Mouse (Mus musculus) kidney, postnatal 10 days (tissue): ENCODE measurements at regions not wholly inside any gene's neighbourhood (a gene's known extent, or its start where the extent isn't known, plus 50 kb on each side); places are given as distances from the start of the nearest gene placed in this dataset.

Experiments used
- DNase-seq: peaks from one replicate; pipeline ENCODE4 v3.0.0; 2021; ENCODE audit warnings: mixed read lengths

GRCm38 (mm10) chr16:84581166-84581565, 66.2 kb downstream of the A730009L09Rik start:
- DNase-seq, result no peak

- DNase-seq, result no peak
Measured at GRCm38 (mm10) chr16:84583323-84583722, 68.4 kb downstream of the A730009L09Rik start.

GRCm38 (mm10) chr16:84583773-84584229, 68.9 kb downstream of the A730009L09Rik start:
- DNase-seq, result no peak

- no peak for DNase-seq
Measured at GRCm38 (mm10) chr16:84584724-84585399, 69.9 kb downstream of the A730009L09Rik start.

GRCm38 (mm10) chr16:84592978-84593377, 78.1 kb downstream of the A730009L09Rik start:
- no peak for DNase-seq

GRCm38 (mm10) chr16:84602969-84603368, 88.0 kb downstream of the A730009L09Rik start:
- no peak for DNase-seq

- no peak for DNase-seq
Measured at GRCm38 (mm10) chr16:84603465-84604205, 88.7 kb downstream of the A730009L09Rik start.

- DNase-seq, result no peak
Measured at GRCm38 (mm10) chr16:84604272-84604975, 89.5 kb downstream of the A730009L09Rik start.

- no peak for DNase-seq
Measured at GRCm38 (mm10) chr16:84606010-84606803, 91.3 kb downstream of the A730009L09Rik start.

GRCm38 (mm10) chr16:84606804-84607095, 91.8 kb downstream of the A730009L09Rik start:
- DNase-seq, result no peak

GRCm38 (mm10) chr16:84607503-84607902, 92.6 kb downstream of the A730009L09Rik start:
- no peak for DNase-seq

- no peak for DNase-seq
Measured at GRCm38 (mm10) chr16:84615683-84616082, 100.8 kb downstream of the A730009L09Rik start.

- no peak for DNase-seq
Measured at GRCm38 (mm10) chr16:84616132-84616531, 101.2 kb downstream of the A730009L09Rik start.

- no peak for DNase-seq
Measured at GRCm38 (mm10) chr16:84618379-84618778, 103.5 kb downstream of the A730009L09Rik start.

- no peak for DNase-seq
Measured at GRCm38 (mm10) chr16:84619876-84620275, 105.0 kb downstream of the A730009L09Rik start.

GRCm38 (mm10) chr16:84620861-84621260, 105.9 kb downstream of the A730009L09Rik start:
- no peak for DNase-seq

- peak; percentile 21 for DNase-seq
Measured at GRCm38 (mm10) chr16:84621300-84622031, 106.5 kb downstream of the A730009L09Rik start.

- no peak for DNase-seq
Measured at GRCm38 (mm10) chr16:84623346-84624085, 108.6 kb downstream of the A730009L09Rik start.

GRCm38 (mm10) chr16:84624443-84625109, 109.7 kb downstream of the A730009L09Rik start:
- no peak for DNase-seq

GRCm38 (mm10) chr16:84625110-84625722, 110.3 kb downstream of the A730009L09Rik start:
- DNase-seq, result no peak
